ENCODE assay signal across 23 mouse cellular contexts in the genomic region with DNA sequence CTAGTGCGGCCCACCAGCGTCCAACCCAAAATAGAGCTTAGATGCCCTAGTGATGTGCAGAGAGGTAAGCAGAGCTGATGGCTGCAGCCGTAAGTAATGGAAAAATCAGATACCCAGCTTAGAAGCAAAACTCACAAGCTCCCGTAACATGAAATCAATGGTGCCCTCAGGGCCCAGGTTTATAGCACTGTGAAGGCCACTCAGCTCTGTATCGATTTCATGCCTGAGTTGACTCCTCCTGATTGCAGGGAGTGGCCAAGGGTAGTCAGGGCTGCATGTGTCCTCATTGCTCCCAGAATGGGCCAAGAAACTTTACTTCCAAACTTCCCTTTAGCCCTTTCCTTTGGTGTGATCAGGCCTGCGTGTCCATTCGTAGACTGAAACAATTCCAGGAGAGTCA.
DNase-seq lines count a peak whose midpoint lies in the region; ATAC-seq lines count a peak whose summit lies in the region.
"Had no signal": no experiment of that assay in that cellular context is flagged by ENCODE, and none has a peak within 500 bp of the region (broad histone marks: within the 10 kb centered on the region; RNA-seq: fewer than 3 reads in every experiment).

No protein-coding gene starts in this region.

- 61% methylated on average over 7 of the region's 7 CpGs for WGBS in kidney, embryonic 16.5 days
- WGBS in kidney, embryonic 15.5 days: 64% methylated on average over 7 of the region's 7 CpGs
- WGBS in intestine, embryonic 16.5 days: 78% methylated on average over 7 of the region's 7 CpGs

- peaks cover 11% of the 10 kb centered on the region for H3K9me3 ChIP-seq in kidney, embryonic 16.5 days (ENCODE audit: low read length)
- 0 out of 2 replicates have a peak, but pooled peaks cover 1% of the 10 kb centered on the region for H3K9me3 ChIP-seq in kidney, embryonic 15.5 days (replicated peaks)
- no peaks in the 10 kb centered on the region for H3K9me3 ChIP-seq in intestine, embryonic 16.5 days (ENCODE audit: control insufficient read depth, low read length)
- H3K9me3 ChIP-seq: hindbrain, embryonic 12.5 days; hindbrain, embryonic 15.5 days had no signal

- no peak overlapping the region for H3K27ac ChIP-seq in kidney, embryonic 16.5 days (ENCODE audit: low read length)
- H3K27ac ChIP-seq in kidney, embryonic 15.5 days: no peak overlapping the region
- no peak overlapping the region for H3K27ac ChIP-seq in intestine, embryonic 16.5 days (ENCODE audit: low read length)
- H3K27ac ChIP-seq: forebrain, embryonic 10.5 days; forebrain, embryonic 13.5 days; heart, embryonic 13.5 days; hindbrain, embryonic 12.5 days; hindbrain, embryonic 15.5 days had no signal

- no peak overlapping the region for H3K4me2 ChIP-seq in kidney, embryonic 16.5 days (replicated peaks; ENCODE audit: low read depth, low read length)
- no peak overlapping the region for H3K4me2 ChIP-seq in kidney, embryonic 15.5 days
- no peak overlapping the region for H3K4me2 ChIP-seq in intestine, embryonic 16.5 days (ENCODE audit: low read depth, low read length)
- H3K4me2 ChIP-seq: forebrain, embryonic 13.5 days; heart, embryonic 13.5 days; hindbrain, embryonic 12.5 days; hindbrain, embryonic 15.5 days had no signal

- H3K4me1 ChIP-seq in kidney, embryonic 16.5 days (ENCODE audit: insufficient read depth, low read length): 0 out of 2 replicates have a peak, but pooled peaks cover 5% of the 10 kb centered on the region
- peaks cover 4% of the 10 kb centered on the region; the same call in 1 of the 2 replicates for H3K4me1 ChIP-seq in kidney, embryonic 15.5 days
- H3K4me1 ChIP-seq in intestine, embryonic 16.5 days (ENCODE audit: control insufficient read depth, insufficient read depth, low read length): no peaks in the 10 kb centered on the region
- H3K4me1 ChIP-seq: forebrain, embryonic 10.5 days; forebrain, embryonic 13.5 days; heart, embryonic 13.5 days; hindbrain, embryonic 15.5 days had no signal

- no peak overlapping the region for H3K4me3 ChIP-seq in kidney, embryonic 16.5 days (ENCODE audit: low read length)
- H3K4me3 ChIP-seq in kidney, embryonic 15.5 days (replicated peaks): no peak overlapping the region
- H3K4me3 ChIP-seq in intestine, embryonic 16.5 days (ENCODE audit: low read length): no peak overlapping the region
- H3K4me3 ChIP-seq: forebrain, embryonic 10.5 days; forebrain, embryonic 13.5 days; heart, embryonic 13.5 days; hindbrain, embryonic 12.5 days; hindbrain, embryonic 15.5 days had no signal

- DNase-seq in embryo, embryonic 10.5 days (ENCODE audit: low spot score): peak; percentile 6
- DNase-seq in embryo, embryonic 11 days: no peak
- DNase-seq in retina, postnatal 1 day: peak; percentile 58
- DNase-seq in gastrocnemius, postnatal 4 days (ENCODE audit: low spot score in 2 of 2): no peak
- DNase-seq: adrenal gland, adult 8-10 months; adrenal gland, postnatal 25 days; cerebellum, adult 11-12 months; cerebellum, adult 8-10 months; cerebellum, postnatal 10 days; gastrocnemius, postnatal 10 days; gastrocnemius, postnatal 36 days; heart, adult 18-20 months had no signal

- H3K36me3 ChIP-seq in kidney, embryonic 16.5 days (ENCODE audit: insufficient read depth, low read length): no peaks in the 10 kb centered on the region
- H3K36me3 ChIP-seq in kidney, embryonic 15.5 days: no peaks in the 10 kb centered on the region
- no peaks in the 10 kb centered on the region for H3K36me3 ChIP-seq in intestine, embryonic 16.5 days (ENCODE audit: control insufficient read depth, insufficient read depth, low read length)
- H3K36me3 ChIP-seq: forebrain, embryonic 10.5 days; heart, embryonic 13.5 days; hindbrain, embryonic 12.5 days; hindbrain, embryonic 15.5 days had no signal

- no peak overlapping the region for H3K9ac ChIP-seq in kidney, embryonic 16.5 days (replicated peaks; ENCODE audit: low read length)
- H3K9ac ChIP-seq in kidney, embryonic 15.5 days: no peak overlapping the region
- no peak overlapping the region for H3K9ac ChIP-seq in intestine, embryonic 16.5 days (ENCODE audit: low read depth, low read length)
- H3K9ac ChIP-seq: forebrain, embryonic 13.5 days; heart, embryonic 13.5 days; hindbrain, embryonic 12.5 days; hindbrain, embryonic 15.5 days had no signal

- no peaks in the 10 kb centered on the region for H3K27me3 ChIP-seq in kidney, embryonic 16.5 days (ENCODE audit: insufficient read depth, low read length)
- no peaks in the 10 kb centered on the region for H3K27me3 ChIP-seq in kidney, embryonic 15.5 days
- H3K27me3 ChIP-seq in intestine, embryonic 16.5 days (replicated peaks; ENCODE audit: control insufficient read depth, insufficient read depth, low read length): no peaks in the 10 kb centered on the region
- H3K27me3 ChIP-seq: forebrain, embryonic 13.5 days; heart, embryonic 13.5 days; hindbrain, embryonic 12.5 days; hindbrain, embryonic 15.5 days had no signal

- peak; percentile 63; the same call in 1 of the 2 replicates for ATAC-seq in kidney, embryonic 16.5 days (ENCODE audit: low FRiP score, low TSS enrichment)
- no peak for ATAC-seq in kidney, embryonic 15.5 days (replicated peaks; ENCODE audit: low FRiP score)
- peak; percentile 71 for ATAC-seq in intestine, embryonic 16.5 days
- no peak for ATAC-seq in granulocyte monocyte progenitor cell, adult 5-6 weeks (replicated peaks; ENCODE audit: poor library complexity, severe bottlenecking)
- ATAC-seq: activated CD4-positive, CD25-positive, alpha-beta regulatory T cell, adult 4 months; forebrain, embryonic 13.5 days; forebrain, embryonic 16.5 days had no signal

Comparison
In these comparisons a context has a peak if more than half of its experiments do, and no peak if none do; other contexts are left out.
1. DNase-seq: peak in embryo, embryonic 10.5 days (single experiment) and retina, postnatal 1 day (single experiment); none in embryo, embryonic 11 days (single experiment) and gastrocnemius, postnatal 4 days (0 of 2).
2. ATAC-seq: peak in kidney, embryonic 16.5 days (single experiment) and intestine, embryonic 16.5 days (single experiment); none in kidney, embryonic 15.5 days (single experiment) and granulocyte monocyte progenitor cell, adult 5-6 weeks (single experiment).